Mouse (Mus musculus) CH12.LX (cell line): ENCODE measurements around the gene Kyat3. TPM values are rescaled to one million over a fixed set of nuclear protein-coding genes. Genes with fewer than 3 reads are reported as not detected.
A peak's percentile ranks its signal among the peaks of the same experiment; 100 is the strongest.

Experiments used
- DNase-seq: peaks from one replicate; pipeline ENCODE4 v3.0.0-alpha.2; 2013; ENCODE audit errors: extremely low read depth
- H3K27ac ChIP-seq: 2 replicates; pipeline ENCODE4 v1.5.1; 2012; ENCODE audit warnings: low read depth, mild to moderate bottlenecking, control low read depth, moderate library complexity; ENCODE audit not compliant: insufficient read depth
- H3K27me3 ChIP-seq: replicated peaks from 2 replicates; pipeline ENCODE3; 2012; ENCODE audit warnings: inconsistent platforms
- H3K36me3 ChIP-seq, 2 experiments: replicated peaks in 1 of 2; 2 replicates each; pipeline versions ENCODE3 to v1.6.1; 2012; ENCODE audit warnings: inconsistent platforms in 1 of 2, low read length in 1 of 2, mild to moderate bottlenecking in 1 of 2, mixed read lengths in 1 of 2, moderate library complexity in 1 of 2; ENCODE audit not compliant: control insufficient read depth in 1 of 2, insufficient read depth in 1 of 2
- H3K4me1 ChIP-seq, 2 experiments: 2 replicates each; pipeline ENCODE4 v1.6.1; 2012; ENCODE audit warnings: inconsistent platforms in 1 of 2, moderate library complexity in 1 of 2; ENCODE audit not compliant: insufficient read depth in 2 of 2, control insufficient read depth in 1 of 2
- H3K4me2 ChIP-seq: 2 replicates; pipeline ENCODE4 v1.6.1; 2012; ENCODE audit warnings: low read depth, mild to moderate bottlenecking, control low read depth; ENCODE audit not compliant: poor library complexity, insufficient read depth, severe bottlenecking
- H3K4me3 ChIP-seq, 3 experiments: fragments of 150-350 bp in 1 of 3; sonication (generic) in 1 of 3; replicated peaks in 1 of 3; 2 replicates each; pipeline versions ENCODE3 to v1.5.1; 2011 to 2012; ENCODE audit warnings: low read depth in 2 of 3, low read length in 2 of 3, mild to moderate bottlenecking in 2 of 3, moderate library complexity in 2 of 3, control low read depth in 1 of 3, improper control_type of control experiment in 1 of 3, inconsistent platforms in 1 of 3, mixed read lengths in 1 of 3; ENCODE audit not compliant: poor library complexity in 1 of 3
- H3K79me2 ChIP-seq: replicated peaks from 2 replicates; pipeline ENCODE4 v1.6.1; 2012; ENCODE audit warnings: mild to moderate bottlenecking, moderate library complexity; ENCODE audit not compliant: control insufficient read depth, poor library complexity, insufficient read depth, severe bottlenecking; ENCODE audit errors: extremely low read depth
- H3K9ac ChIP-seq: 2 replicates; pipeline ENCODE4 v1.6.1; 2012; ENCODE audit warnings: low read depth, mild to moderate bottlenecking, control low read depth, moderate library complexity; ENCODE audit not compliant: insufficient read depth
- H3K9me3 ChIP-seq: replicated peaks from 2 replicates; pipeline ENCODE3; 2012; ENCODE audit warnings: low read length, inconsistent platforms, mixed read lengths
- BHLHE40 ChIP-seq: IDR thresholded peaks from 2 replicates; pipeline ENCODE4 v1.6.1; 2011; ENCODE audit warnings: mild to moderate bottlenecking, low read depth, low read length, improper control_type of control experiment
- CHD1 ChIP-seq: IDR thresholded peaks from 2 replicates; pipeline ENCODE4 v1.6.1; 2012; ENCODE audit warnings: low read depth, low read length, improper control_type of control experiment, inconsistent platforms
- CHD2 ChIP-seq: IDR thresholded peaks from 2 replicates; pipeline ENCODE4 v1.6.1; 2011; ENCODE audit warnings: low read length, improper control_type of control experiment
- CTCF ChIP-seq, 2 experiments: IDR thresholded peaks in 1 of 2; conservative IDR thresholded peaks in 1 of 2; 2 replicates each; pipeline ENCODE4 v1.5.1; 2011 to 2012; ENCODE audit warnings: low read depth in 2 of 2, low read length in 2 of 2, improper control_type of control experiment in 1 of 2, inconsistent platforms in 1 of 2, mild to moderate bottlenecking in 1 of 2, moderate library complexity in 1 of 2
- E2F4 ChIP-seq: IDR thresholded peaks from 2 replicates; pipeline ENCODE4 v1.6.1; 2011; ENCODE audit warnings: low read depth, low read length, improper control_type of control experiment; ENCODE audit not compliant: insufficient replicate concordance
- ELF1 ChIP-seq: IDR thresholded peaks from 2 replicates; pipeline ENCODE4 v1.6.1; 2014; ENCODE audit warnings: low read depth, mild to moderate bottlenecking, inconsistent platforms, low read length, improper control_type of control experiment
- EP300 ChIP-seq: IDR thresholded peaks from 2 replicates; pipeline ENCODE4 v1.6.1; 2011; ENCODE audit warnings: low read length, improper control_type of control experiment
- HCFC1 ChIP-seq: IDR thresholded peaks from 2 replicates; pipeline ENCODE4 v1.6.1; 2012; ENCODE audit warnings: low read depth, mild to moderate bottlenecking, inconsistent platforms, low read length, improper control_type of control experiment
- IRF4 ChIP-seq: IDR thresholded peaks from 2 replicates; pipeline ENCODE4 v1.6.1; 2014; ENCODE audit warnings: low read depth, mild to moderate bottlenecking, inconsistent platforms, low read length, improper control_type of control experiment
- JUN ChIP-seq: IDR thresholded peaks from 2 replicates; pipeline ENCODE4 v1.6.1; 2011; ENCODE audit warnings: low read depth, mild to moderate bottlenecking, low read length, improper control_type of control experiment, moderate library complexity; ENCODE audit not compliant: insufficient read depth
- JUND ChIP-seq: conservative IDR thresholded peaks from 2 replicates; pipeline ENCODE4 v1.6.1; 2011; ENCODE audit warnings: low read depth, low read length, improper control_type of control experiment
- MAX ChIP-seq: IDR thresholded peaks from 2 replicates; pipeline ENCODE4 v1.6.1; 2011; ENCODE audit warnings: low read length, improper control_type of control experiment
- MXI1 ChIP-seq: IDR thresholded peaks from 2 replicates; pipeline ENCODE4 v1.6.1; 2011; ENCODE audit warnings: mild to moderate bottlenecking, low read depth, low read length, improper control_type of control experiment
- MYC ChIP-seq: IDR thresholded peaks from 2 replicates; pipeline ENCODE4 v1.6.1; 2011; ENCODE audit warnings: low read depth, mild to moderate bottlenecking, improper control_type of control experiment, low read length
- NELFE ChIP-seq: IDR thresholded peaks from 2 replicates; pipeline ENCODE4 v1.6.1; 2011; ENCODE audit warnings: low read depth, low read length, improper control_type of control experiment
- NRF1 ChIP-seq: IDR thresholded peaks from 2 replicates; pipeline ENCODE4 v1.6.1; 2014; ENCODE audit warnings: low read depth, mild to moderate bottlenecking, inconsistent platforms, low read length, improper control_type of control experiment, moderate library complexity
- POLR2A ChIP-seq: IDR thresholded peaks from 2 replicates; pipeline ENCODE4 v1.6.1; 2011; ENCODE audit warnings: low read depth, mild to moderate bottlenecking, improper control_type of control experiment, low read length
- POLR2AphosphoS2 ChIP-seq: IDR thresholded peaks from 2 replicates; pipeline ENCODE4 v1.6.1; 2011; ENCODE audit warnings: low read depth, low read length, improper control_type of control experiment
- RAD21 ChIP-seq: IDR thresholded peaks from 2 replicates; pipeline ENCODE4 v1.6.1; 2011; ENCODE audit warnings: low read depth, mild to moderate bottlenecking, low read length, improper control_type of control experiment, moderate library complexity
- SIN3A ChIP-seq: IDR thresholded peaks from 2 replicates; pipeline ENCODE4 v1.6.1; 2012; ENCODE audit warnings: low read length, improper control_type of control experiment, inconsistent platforms
- SMC3 ChIP-seq: IDR thresholded peaks from 2 replicates; pipeline ENCODE4 v1.6.1; 2011; ENCODE audit warnings: low read depth, low read length, improper control_type of control experiment
- TBP ChIP-seq: conservative IDR thresholded peaks from 2 replicates; pipeline ENCODE4 v1.6.1; 2011; ENCODE audit warnings: low read depth, low read length, improper control_type of control experiment
- ZC3H11A ChIP-seq: IDR thresholded peaks from 2 replicates; pipeline ENCODE4 v1.6.1; 2012; ENCODE audit warnings: low read depth, mild to moderate bottlenecking, inconsistent platforms, low read length, improper control_type of control experiment
- ZKSCAN1 ChIP-seq: IDR thresholded peaks from 2 replicates; pipeline ENCODE4 v1.6.1; 2012; ENCODE audit warnings: low read depth, inconsistent platforms, low read length, improper control_type of control experiment, borderline replicate concordance
- dilution Hi-C: fragments of 300-500 bp; cut with MboI; formaldehyde crosslinking; loops from 2 replicates; pipeline ENCODE4 v1.14.3; 2020; ENCODE audit warnings: low sequenced_read_pairs; ENCODE audit not compliant: extremely low pct_unique_long_range_greater_than_20kb, extremely low pct_ligation_motif_present
- in situ Hi-C: fragments of 300-500 bp; cut with MboI; formaldehyde crosslinking; loops from 3 replicates; pipeline ENCODE4 v1.14.3; 2019; ENCODE audit warnings: low sequenced_read_pairs, low pct_ligation_motif_present, low pct_unique_long_range_greater_than_20kb, mixed read lengths
- polyA plus RNA-seq: library from polyadenylated mRNA; unstranded; fragments of >175 nt; gene quantifications from 2 replicates; pipeline ENCODE4 v1.2.1, GENCODE M21; 2012; ENCODE audit warnings: low read depth; ENCODE audit not compliant: insufficient read length
- total RNA-seq, 2 experiments: library from RNA; depleted of rRNA; stranded (reverse); fragments of 300-350 nt in 1 of 2; fragments of >200 nt in 1 of 2; gene quantifications; 2 replicates each; pipeline ENCODE4 v1.2.3; 2012 to 2014

Gene Kyat3
- total and polyA plus RNA-seq, 3 experiments = 43.3 to 122 (median 86.1) TPM

GRCm38 (mm10) chr3:142708849-142709419 is 8.1 kb downstream of the Kyat3 start:
- dilution Hi-C loops = loop anchor here (25.0 kb wide), 1 partner anchor 222 kb away; the partner anchor contains the start of gene Gbp5
- in situ Hi-C loops = loop anchor here (5.0 to 25.0 kb wide), 5 partner anchors 37 to 422 kb away; partner anchors contain the start of genes Gbp3 and Gbp5
- DNase-seq = peak; percentile 89
- Histone ChIP-seq H3K36me3 (peaks cover 4 to 57% of the 10 kb centered on the region in 2 experiments), H3K9ac (no peak overlapping the region), H3K27ac (no peak overlapping the region), H3K4me3 (no peak overlapping the region), H3K4me2 (peak overlapping the region; percentile 11; the same call in 1 of the 2 replicates), H3K4me1 (peaks cover 0 to 5% of the 10 kb centered on the region in 2 experiments; a peak in 2 of 4 replicates)
- no peak for TF ChIP-seq MAX
- TF ChIP-seq TBP = no peak
- peak; percentile 98 to 99 for TF ChIP-seq CTCF (conservative IDR thresholded peaks at IDR 0.05 in 1 of 2, IDR thresholded peaks at IDR 0.05 in 1 of 2; ENCODE audit: low read depth in 2 of 2, low read length in 2 of 2)
- peak; percentile 88 for TF ChIP-seq SMC3
- peak; percentile 87 for TF ChIP-seq JUN
- TF ChIP-seq MYC = peak; percentile 68
- no peak for TF ChIP-seq ZKSCAN1
- TF ChIP-seq NELFE = no peak; the same call in 1 of the 2 replicates
- no peak for TF ChIP-seq BHLHE40
- peak; percentile 67; the same call in 1 of the 2 replicates for TF ChIP-seq SIN3A
- TF ChIP-seq E2F4 = no peak
- no peak for TF ChIP-seq NRF1
- TF ChIP-seq CHD2 = no peak
- peak; percentile 99 for TF ChIP-seq JUND
- no peak for TF ChIP-seq POLR2A
- peak; percentile 39; the same call in 1 of the 2 replicates for TF ChIP-seq EP300
- no peak for TF ChIP-seq POLR2AphosphoS2
- TF ChIP-seq CHD1 = no peak
- TF ChIP-seq IRF4 = no peak; the same call in 1 of the 2 replicates
- TF ChIP-seq MXI1 = peak; percentile 45; the same call in 1 of the 2 replicates
- TF ChIP-seq ZC3H11A = peak; percentile 51
- TF ChIP-seq RAD21 = peak; percentile 98
- no peak; the same call in 1 of the 2 replicates for TF ChIP-seq ELF1
- no peak for TF ChIP-seq HCFC1
- TF ChIP-seq, all 38 proteins: peak for 10
- Histone ChIP-seq H3K79me2 (no peaks in the 10 kb centered on the region), H3K9me3 (no peaks in the 10 kb centered on the region), H3K27me3 (no peaks in the 10 kb centered on the region)
